In genomic region chr8:60393675-60394074, GRCm38 (mm10) we compare ENCODE assay signal across 19 mouse cellular contexts.
DNase-seq lines count a peak whose midpoint lies in the region; ATAC-seq and TF ChIP-seq lines count a peak whose summit lies in the region.
"Had no signal": no experiment of that assay in that cellular context is flagged by ENCODE, and none has a peak within 500 bp of the region (broad histone marks: within the 10 kb centered on the region; RNA-seq: fewer than 3 reads in every experiment).

No protein-coding gene starts in this region.

- no peaks in the 10 kb centered on the region for H3K27me3 ChIP-seq in forebrain, postnatal 0 days (ENCODE audit: insufficient read depth, low read length)
- H3K27me3 ChIP-seq in forebrain, embryonic 12.5 days: no peaks in the 10 kb centered on the region
- H3K27me3 ChIP-seq in CH12.LX (replicated peaks): no peaks in the 10 kb centered on the region
- H3K27me3 ChIP-seq: embryonic facial prominence, embryonic 12.5 days had no signal

- TF ChIP-seq EP300 in CH12.LX (IDR thresholded peaks at IDR 0.05; ENCODE audit: low read length): peak; percentile 77

- H3K4me3 ChIP-seq in forebrain, postnatal 0 days (ENCODE audit: low read depth, low read length): no peak overlapping the region
- H3K4me3 ChIP-seq in forebrain, embryonic 12.5 days (replicated peaks): no peak overlapping the region
- no peak overlapping the region for H3K4me3 ChIP-seq in CH12.LX (replicated peaks in 1 of 3; ENCODE audit: low read depth in 2 of 3, low read length in 2 of 3, poor library complexity in 1 of 3)
- H3K4me3 ChIP-seq: embryonic facial prominence, embryonic 10.5 days; embryonic facial prominence, embryonic 12.5 days had no signal

- H3K9me3 ChIP-seq in forebrain, postnatal 0 days (ENCODE audit: low read length): no peaks in the 10 kb centered on the region
- H3K9me3 ChIP-seq in forebrain, embryonic 12.5 days: no peaks in the 10 kb centered on the region
- H3K9me3 ChIP-seq in CH12.LX (replicated peaks; ENCODE audit: low read length): no peaks in the 10 kb centered on the region
- H3K9me3 ChIP-seq: embryonic facial prominence, embryonic 10.5 days; embryonic facial prominence, embryonic 12.5 days had no signal

- ATAC-seq in forebrain, postnatal 0 days: peak; percentile 29; the same call in 1 of the 2 replicates
- ATAC-seq in forebrain, embryonic 12.5 days (ENCODE audit: low FRiP score): no peak
- no peak for ATAC-seq in frontal cortex, adult (ENCODE audit: low TSS enrichment)
- ATAC-seq: CD4-positive, CD25-positive, alpha-beta regulatory T cell, adult 4 months; forebrain, embryonic 14.5 days; forebrain, embryonic 16.5 days had no signal

- 75% methylated on average over 4 of the region's 4 CpGs for WGBS in forebrain, postnatal 0 days
- WGBS in forebrain, embryonic 12.5 days: 90% methylated on average over 4 of the region's 4 CpGs

- no peak for TF ChIP-seq RAD21 in CH12.LX (IDR thresholded peaks at IDR 0.05; ENCODE audit: low read depth, low read length)

- no peak for DNase-seq in forebrain, postnatal 0 days
- DNase-seq in CH12.LX (ENCODE audit: extremely low read depth): peak; percentile 55
- no peak for DNase-seq in kidney, postnatal 4 days
- DNase-seq: adrenal gland, adult 2 months; adrenal gland, postnatal 10 days; adrenal gland, postnatal 25 days; B cell, adult 2 months; cerebellum, adult 11-12 months; cerebellum, adult 2 months; cerebellum, adult 9-10 months; cerebellum, postnatal 10 days; cerebellum, postnatal 25 days had no signal

- dilution Hi-C loops in CH12.LX (cut with MboI; ENCODE audit: extremely low pct_ligation_motif_present, extremely low pct_unique_long_range_greater_than_20kb, low sequenced_read_pairs): no loop called here

- H3K4me2 ChIP-seq in forebrain, postnatal 0 days (ENCODE audit: low read depth): no peak overlapping the region
- no peak overlapping the region for H3K4me2 ChIP-seq in forebrain, embryonic 12.5 days
- H3K4me2 ChIP-seq in CH12.LX (ENCODE audit: insufficient read depth, low read depth, poor library complexity, severe bottlenecking): no peak overlapping the region
- H3K4me2 ChIP-seq: embryonic facial prominence, embryonic 12.5 days had no signal

- H3K4me1 ChIP-seq in forebrain, postnatal 0 days (ENCODE audit: insufficient read depth): no peaks in the 10 kb centered on the region
- H3K4me1 ChIP-seq in forebrain, embryonic 12.5 days: no peaks in the 10 kb centered on the region
- H3K4me1 ChIP-seq in CH12.LX (ENCODE audit: control insufficient read depth in 1 of 2, insufficient read depth in 2 of 2): no peaks in the 10 kb centered on the region; a peak in 2 of 4 replicates
- H3K4me1 ChIP-seq: embryonic facial prominence, embryonic 10.5 days; embryonic facial prominence, embryonic 12.5 days had no signal

- in situ Hi-C loops in CH12.LX (cut with MboI; ENCODE audit: low pct_ligation_motif_present, low pct_unique_long_range_greater_than_20kb, low sequenced_read_pairs): no loop called here

- no peak for TF ChIP-seq POLR2A in CH12.LX (IDR thresholded peaks at IDR 0.05; ENCODE audit: low read depth, low read length)

- H3K79me2 ChIP-seq in CH12.LX (replicated peaks; ENCODE audit: control insufficient read depth, extremely low read depth, insufficient read depth, poor library complexity, severe bottlenecking): no peaks in the 10 kb centered on the region

- H3K27ac ChIP-seq in forebrain, postnatal 0 days (ENCODE audit: low read depth, low read length): no peak overlapping the region
- H3K27ac ChIP-seq in forebrain, embryonic 12.5 days: no peak overlapping the region
- no peak overlapping the region for H3K27ac ChIP-seq in CH12.LX (ENCODE audit: insufficient read depth, low read depth)
- H3K27ac ChIP-seq: embryonic facial prominence, embryonic 10.5 days; embryonic facial prominence, embryonic 12.5 days had no signal

- no peak for TF ChIP-seq CTCF in forebrain, postnatal 0 days (IDR thresholded peaks at IDR 0.05; ENCODE audit: low read depth)
- TF ChIP-seq CTCF in CH12.LX (conservative IDR thresholded peaks at IDR 0.05 in 1 of 2, IDR thresholded peaks at IDR 0.05 in 1 of 2; ENCODE audit: low read depth in 2 of 2, low read length in 2 of 2): no peak

- H3K9ac ChIP-seq in forebrain, postnatal 0 days: no peak overlapping the region
- H3K9ac ChIP-seq in forebrain, embryonic 12.5 days: no peak overlapping the region
- no peak overlapping the region for H3K9ac ChIP-seq in CH12.LX (ENCODE audit: insufficient read depth, low read depth)
- H3K9ac ChIP-seq: embryonic facial prominence, embryonic 12.5 days had no signal

- no peaks in the 10 kb centered on the region for H3K36me3 ChIP-seq in forebrain, postnatal 0 days (ENCODE audit: insufficient read depth)
- H3K36me3 ChIP-seq in forebrain, embryonic 12.5 days (replicated peaks): no peaks in the 10 kb centered on the region
- no peaks in the 10 kb centered on the region for H3K36me3 ChIP-seq in CH12.LX (replicated peaks in 1 of 2; ENCODE audit: control insufficient read depth in 1 of 2, insufficient read depth in 1 of 2, low read length in 1 of 2)
- H3K36me3 ChIP-seq: embryonic facial prominence, embryonic 10.5 days; embryonic facial prominence, embryonic 12.5 days had no signal

TF ChIP-seq in CH12.LX, 34 proteins besides CTCF, POLR2A, EP300 and RAD21:
- TF ChIP-seq MEF2A (IDR thresholded peaks at IDR 0.05; ENCODE audit: borderline replicate concordance, low read depth, low read length) (peak; percentile 83), CHD2 (IDR thresholded peaks at IDR 0.05; ENCODE audit: low read length) (0 out of 2 replicates have a peak, but pooled peaks have one; percentile 21), MAZ (IDR thresholded peaks at IDR 0.05; ENCODE audit: low read depth, low read length) (no peak), KAT2A (IDR thresholded peaks at IDR 0.05; ENCODE audit: insufficient replicate concordance, low read length) (no peak), ZNF384 (IDR thresholded peaks at IDR 0.05; ENCODE audit: low read depth, low read length) (no peak), ELF1 (IDR thresholded peaks at IDR 0.05; ENCODE audit: low read depth, low read length) (no peak), SIN3A (IDR thresholded peaks at IDR 0.05; ENCODE audit: low read length) (no peak), POLR2AphosphoS2 (IDR thresholded peaks at IDR 0.05; ENCODE audit: low read depth, low read length) (no peak), TCF12 (IDR thresholded peaks at IDR 0.05; ENCODE audit: low read depth, low read length) (no peak), MYC (IDR thresholded peaks at IDR 0.05; ENCODE audit: low read depth, low read length) (no peak), RCOR1 (conservative IDR thresholded peaks at IDR 0.05; ENCODE audit: low read depth, low read length) (0 out of 2 replicates have a peak, but pooled peaks have one; percentile 26), MAX (IDR thresholded peaks at IDR 0.05; ENCODE audit: low read length) (no peak), ZMIZ1 (IDR thresholded peaks at IDR 0.05; ENCODE audit: low read depth, low read length) (no peak), USF2 (conservative IDR thresholded peaks at IDR 0.05; ENCODE audit: low read depth, low read length) (no peak), IRF4 (IDR thresholded peaks at IDR 0.05; ENCODE audit: low read depth, low read length) (peak; percentile 85), HCFC1 (IDR thresholded peaks at IDR 0.05; ENCODE audit: low read depth, low read length) (no peak), ETS1 (conservative IDR thresholded peaks at IDR 0.05; ENCODE audit: low read depth, low read length) (peak; percentile 39), MXI1 (IDR thresholded peaks at IDR 0.05; ENCODE audit: low read depth, low read length) (no peak), NRF1 (IDR thresholded peaks at IDR 0.05; ENCODE audit: low read depth, low read length) (no peak), MAFK (IDR thresholded peaks at IDR 0.05; ENCODE audit: insufficient replicate concordance, low read length) (peak; percentile 21; the same call in 1 of the 2 replicates), ZKSCAN1 (IDR thresholded peaks at IDR 0.05; ENCODE audit: borderline replicate concordance, low read depth, low read length) (no peak), BHLHE40 (IDR thresholded peaks at IDR 0.05; ENCODE audit: low read depth, low read length) (0 out of 2 replicates have a peak, but pooled peaks have one; percentile 40), ZC3H11A (IDR thresholded peaks at IDR 0.05; ENCODE audit: low read depth, low read length) (no peak), TBP (conservative IDR thresholded peaks at IDR 0.05; ENCODE audit: low read depth, low read length) (no peak), JUND (conservative IDR thresholded peaks at IDR 0.05; ENCODE audit: low read depth, low read length) (peak; percentile 88), CHD1 (IDR thresholded peaks at IDR 0.05; ENCODE audit: low read depth, low read length) (no peak), USF1 (IDR thresholded peaks at IDR 0.05; ENCODE audit: low read depth, low read length) (no peak), NELFE (IDR thresholded peaks at IDR 0.05; ENCODE audit: low read depth, low read length) (no peak), E2F4 (IDR thresholded peaks at IDR 0.05; ENCODE audit: insufficient replicate concordance, low read depth, low read length) (no peak), GABPA (IDR thresholded peaks at IDR 0.05; ENCODE audit: insufficient replicate concordance, low read depth, low read length) (no peak), SMC3 (IDR thresholded peaks at IDR 0.05; ENCODE audit: low read depth, low read length) (no peak), JUN (IDR thresholded peaks at IDR 0.05; ENCODE audit: insufficient read depth, low read depth, low read length) (peak; percentile 76), PAX5 (IDR thresholded peaks at IDR 0.05; ENCODE audit: low read length) (no peak), UBTF (IDR thresholded peaks at IDR 0.05; ENCODE audit: low read depth, low read length) (no peak)
